Mouse (Mus musculus): ENCODE data around the gene Abtb2. TPM values are rescaled to one million over a fixed set of nuclear protein-coding genes. Genes with fewer than 3 reads are reported as not detected.

Gene Abtb2
- polyA plus RNA-seq, 1 experiment from 2014 or later: 15.9 TPM

GRCm38 (mm10) chr2:103564427-103565023 is 1.6 kb upstream of the Abtb2 start:
- ATAC-seq (replicated peaks; ENCODE audit: low FRiP score) (no peak), DNase-seq (ENCODE audit: low spot score) (no peak)
- H3K36me3 ChIP-seq (ENCODE audit: control insufficient read depth, insufficient read depth, low read length): no peaks in the 10 kb centered on the region
- peaks cover 23% of the 10 kb centered on the region; the same call in 1 of the 2 replicates for H3K4me1 ChIP-seq (replicated peaks; ENCODE audit: control insufficient read depth, insufficient read depth, low read length)
- peak overlapping the region; percentile 93 for H3K4me2 ChIP-seq (ENCODE audit: low read depth, low read length, severe bottlenecking)
- peak overlapping the region; percentile 68 for H3K4me3 ChIP-seq (ENCODE audit: low read depth, low read length)
- 16% methylated on average over 8 of the region's 8 CpGs for WGBS
- H3K9ac ChIP-seq (ENCODE audit: low read length): peak overlapping the region; percentile 49; the same call in 1 of the 2 replicates
- no peaks in the 10 kb centered on the region for H3K9me3 ChIP-seq (ENCODE audit: control insufficient read depth, low read length)
- no peak overlapping the region for H3K27ac ChIP-seq (ENCODE audit: low read depth, low read length)
- peaks cover 4% of the 10 kb centered on the region; the same call in 1 of the 2 replicates for H3K27me3 ChIP-seq (ENCODE audit: control insufficient read depth, insufficient read depth, low read length)

- Histone ChIP-seq H3K27ac (ENCODE audit: low read depth, low read length) (0 out of 2 replicates have a peak overlapping the region, but pooled peaks have one; percentile 10), H3K36me3 (ENCODE audit: control insufficient read depth, insufficient read depth, low read length) (no peaks in the 10 kb centered on the region), H3K4me2 (ENCODE audit: low read depth, low read length, severe bottlenecking) (peak overlapping the region; percentile 93), H3K4me1 (replicated peaks; ENCODE audit: control insufficient read depth, insufficient read depth, low read length) (peaks cover 23% of the 10 kb centered on the region; the same call in 1 of the 2 replicates), H3K27me3 (ENCODE audit: control insufficient read depth, insufficient read depth, low read length) (peaks cover 4% of the 10 kb centered on the region; the same call in 1 of the 2 replicates), H3K9me3 (ENCODE audit: control insufficient read depth, low read length) (no peaks in the 10 kb centered on the region), H3K9ac (ENCODE audit: low read length) (peak overlapping the region; percentile 49), H3K4me3 (ENCODE audit: low read depth, low read length) (peak overlapping the region; percentile 68)
- under 1% methylated on average over 22 of the region's 22 CpGs for WGBS
- ATAC-seq (replicated peaks; ENCODE audit: low FRiP score) (peak; percentile 47), DNase-seq (ENCODE audit: low spot score) (peak; percentile 76)
Measured at GRCm38 (mm10) chr2:103565171-103565591, 929 bp upstream of the Abtb2 start.

- H3K9me3 ChIP-seq (ENCODE audit: control insufficient read depth, low read length): no peaks in the 10 kb centered on the region
- H3K9ac ChIP-seq (ENCODE audit: low read length): peak overlapping the region; percentile 71
- ATAC-seq (replicated peaks; ENCODE audit: low FRiP score) (peak; percentile 44), DNase-seq (ENCODE audit: low spot score) (no peak)
- peak overlapping the region; percentile 68 for H3K4me3 ChIP-seq (ENCODE audit: low read depth, low read length)
- WGBS: under 1% methylated on average over 40 of the region's 40 CpGs
- H3K27me3 ChIP-seq (ENCODE audit: control insufficient read depth, insufficient read depth, low read length): peaks cover 4% of the 10 kb centered on the region; the same call in 1 of the 2 replicates
- H3K36me3 ChIP-seq (ENCODE audit: control insufficient read depth, insufficient read depth, low read length): no peaks in the 10 kb centered on the region
- H3K27ac ChIP-seq (ENCODE audit: low read depth, low read length): peak overlapping the region; percentile 81
- H3K4me2 ChIP-seq (ENCODE audit: low read depth, low read length, severe bottlenecking): peak overlapping the region; percentile 93
- peaks cover 25% of the 10 kb centered on the region; the same call in 1 of the 2 replicates for H3K4me1 ChIP-seq (replicated peaks; ENCODE audit: control insufficient read depth, insufficient read depth, low read length)
Measured at GRCm38 (mm10) chr2:103566423-103566712, 258 bp downstream of the Abtb2 start.

- peaks cover 4% of the 10 kb centered on the region; the same call in 1 of the 2 replicates for H3K27me3 ChIP-seq (ENCODE audit: control insufficient read depth, insufficient read depth, low read length)
- peaks cover 25% of the 10 kb centered on the region; the same call in 1 of the 2 replicates for H3K4me1 ChIP-seq (replicated peaks; ENCODE audit: control insufficient read depth, insufficient read depth, low read length)
- H3K36me3 ChIP-seq (ENCODE audit: control insufficient read depth, insufficient read depth, low read length): no peaks in the 10 kb centered on the region
- no peaks in the 10 kb centered on the region for H3K9me3 ChIP-seq (ENCODE audit: control insufficient read depth, low read length)
- H3K27ac ChIP-seq (ENCODE audit: low read depth, low read length): peak overlapping the region; percentile 81
- peak overlapping the region; percentile 68 for H3K4me3 ChIP-seq (ENCODE audit: low read depth, low read length)
- ATAC-seq (replicated peaks; ENCODE audit: low FRiP score) (peak; percentile 31), DNase-seq (ENCODE audit: low spot score) (peak; percentile 85)
- peak overlapping the region; percentile 93 for H3K4me2 ChIP-seq (ENCODE audit: low read depth, low read length, severe bottlenecking)
- H3K9ac ChIP-seq (ENCODE audit: low read length): peak overlapping the region; percentile 71
- under 1% methylated on average over 68 of the region's 79 CpGs for WGBS
Measured at GRCm38 (mm10) chr2:103566713-103567521, 807 bp downstream of the Abtb2 start.

GRCm38 (mm10) chr2:103568161-103568560 is 2.1 kb downstream of the Abtb2 start:
- Histone ChIP-seq H3K9ac (ENCODE audit: low read length) (peak overlapping the region; percentile 4; the same call in 1 of the 2 replicates), H3K4me1 (replicated peaks; ENCODE audit: control insufficient read depth, insufficient read depth, low read length) (peaks cover 25% of the 10 kb centered on the region; the same call in 1 of the 2 replicates), H3K4me2 (ENCODE audit: low read depth, low read length, severe bottlenecking) (peak overlapping the region; percentile 93), H3K27ac (ENCODE audit: low read depth, low read length) (no peak overlapping the region), H3K4me3 (ENCODE audit: low read depth, low read length) (peak overlapping the region; percentile 68), H3K36me3 (ENCODE audit: control insufficient read depth, insufficient read depth, low read length) (no peaks in the 10 kb centered on the region), H3K9me3 (ENCODE audit: control insufficient read depth, low read length) (no peaks in the 10 kb centered on the region), H3K27me3 (ENCODE audit: control insufficient read depth, insufficient read depth, low read length) (peaks cover 4% of the 10 kb centered on the region; the same call in 1 of the 2 replicates)
- ATAC-seq (replicated peaks; ENCODE audit: low FRiP score) (no peak), DNase-seq (ENCODE audit: low spot score) (no peak)
- 10% methylated on average over 7 of the region's 7 CpGs for WGBS

- DNase-seq (ENCODE audit: low spot score) (no peak), ATAC-seq (replicated peaks; ENCODE audit: low FRiP score) (no peak)
- peaks cover 25% of the 10 kb centered on the region; the same call in 1 of the 2 replicates for H3K4me1 ChIP-seq (replicated peaks; ENCODE audit: control insufficient read depth, insufficient read depth, low read length)
- no peak overlapping the region for H3K4me3 ChIP-seq (ENCODE audit: low read depth, low read length)
- peaks cover 4% of the 10 kb centered on the region; the same call in 1 of the 2 replicates for H3K27me3 ChIP-seq (ENCODE audit: control insufficient read depth, insufficient read depth, low read length)
- no peak overlapping the region for H3K9ac ChIP-seq (ENCODE audit: low read length)
- WGBS: 84% methylated on average over 1 of the region's 1 CpGs
- H3K4me2 ChIP-seq (ENCODE audit: low read depth, low read length, severe bottlenecking): peak overlapping the region; percentile 93; the same call in 1 of the 2 replicates
- no peaks in the 10 kb centered on the region for H3K36me3 ChIP-seq (ENCODE audit: control insufficient read depth, insufficient read depth, low read length)
- H3K9me3 ChIP-seq (ENCODE audit: control insufficient read depth, low read length): no peaks in the 10 kb centered on the region
- H3K27ac ChIP-seq (ENCODE audit: low read depth, low read length): no peak overlapping the region
Measured at GRCm38 (mm10) chr2:103569716-103570115, 3.6 kb downstream of the Abtb2 start.

- DNase-seq (ENCODE audit: low spot score) (peak; percentile 58), ATAC-seq (replicated peaks; ENCODE audit: low FRiP score) (peak; percentile 60)
- H3K9ac ChIP-seq (ENCODE audit: low read length): no peak overlapping the region
- no peak overlapping the region; the same call in 1 of the 2 replicates for H3K27ac ChIP-seq (ENCODE audit: low read depth, low read length)
- peaks cover 4% of the 10 kb centered on the region; the same call in 1 of the 2 replicates for H3K27me3 ChIP-seq (ENCODE audit: control insufficient read depth, insufficient read depth, low read length)
- no peak overlapping the region for H3K4me3 ChIP-seq (ENCODE audit: low read depth, low read length)
- WGBS: 23% methylated on average over 2 of the region's 2 CpGs
- H3K9me3 ChIP-seq (ENCODE audit: control insufficient read depth, low read length): no peaks in the 10 kb centered on the region
- H3K4me1 ChIP-seq (replicated peaks; ENCODE audit: control insufficient read depth, insufficient read depth, low read length): peaks cover 15% of the 10 kb centered on the region; the same call in 1 of the 2 replicates
- H3K36me3 ChIP-seq (ENCODE audit: control insufficient read depth, insufficient read depth, low read length): no peaks in the 10 kb centered on the region
- no peak overlapping the region for H3K4me2 ChIP-seq (ENCODE audit: low read depth, low read length, severe bottlenecking)
Measured at GRCm38 (mm10) chr2:103572354-103572753, 6.2 kb downstream of the Abtb2 start.

- Histone ChIP-seq H3K9me3 (ENCODE audit: control insufficient read depth, low read length) (no peaks in the 10 kb centered on the region), H3K4me3 (ENCODE audit: low read depth, low read length) (no peak overlapping the region), H3K4me2 (ENCODE audit: low read depth, low read length, severe bottlenecking) (no peak overlapping the region), H3K27me3 (ENCODE audit: control insufficient read depth, insufficient read depth, low read length) (no peaks in the 10 kb centered on the region), H3K9ac (ENCODE audit: low read length) (no peak overlapping the region), H3K27ac (ENCODE audit: low read depth, low read length) (no peak overlapping the region), H3K36me3 (ENCODE audit: control insufficient read depth, insufficient read depth, low read length) (no peaks in the 10 kb centered on the region), H3K4me1 (replicated peaks; ENCODE audit: control insufficient read depth, insufficient read depth, low read length) (no peaks in the 10 kb centered on the region)
- WGBS: 92% methylated on average over 3 of the region's 3 CpGs
- ATAC-seq (replicated peaks; ENCODE audit: low FRiP score): no peak
- DNase-seq (ENCODE audit: low spot score): no peak
Measured at GRCm38 (mm10) chr2:103576371-103576770, 10.3 kb downstream of the Abtb2 start.

All from forebrain, embryonic 11.5 days (tissue).